Mouse (Mus musculus) cerebellum, postnatal 25 days (tissue): ENCODE measurements around the gene Ifna2.

Experiments
- DNase-seq, 2 experiments: peaks; one replicate each; pipeline ENCODE4 v3.0.0; 2021; ENCODE audit warnings: mixed read lengths in 2 of 2

Ifna2 gene

DNA sequence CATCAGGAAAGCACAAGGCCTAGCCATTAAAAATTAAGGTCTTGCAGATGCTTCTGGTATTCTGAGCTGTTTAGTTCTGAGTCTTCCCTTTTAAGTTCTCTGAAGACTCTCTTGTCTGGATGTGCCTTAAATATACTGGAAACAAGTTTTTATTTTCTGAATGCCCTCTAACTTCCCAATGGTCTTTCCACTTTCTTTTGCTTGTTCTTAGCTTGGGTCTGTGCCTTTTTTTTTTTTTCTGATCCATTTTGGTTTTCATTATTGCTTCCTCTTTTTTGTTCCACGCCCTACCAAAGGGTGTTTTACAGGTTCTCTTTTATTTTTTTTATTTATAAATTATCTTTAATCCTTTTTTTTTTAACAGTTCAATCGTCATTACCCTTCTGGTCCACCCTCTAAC, 39.4 kb downstream of the Ifna2 start, which contains the start of gene Ifna13:
Gene Ifna13 (minus strand): TSS at position 101 of the 400 bp plus-strand sequence.
- no peak for DNase-seq

DNA sequence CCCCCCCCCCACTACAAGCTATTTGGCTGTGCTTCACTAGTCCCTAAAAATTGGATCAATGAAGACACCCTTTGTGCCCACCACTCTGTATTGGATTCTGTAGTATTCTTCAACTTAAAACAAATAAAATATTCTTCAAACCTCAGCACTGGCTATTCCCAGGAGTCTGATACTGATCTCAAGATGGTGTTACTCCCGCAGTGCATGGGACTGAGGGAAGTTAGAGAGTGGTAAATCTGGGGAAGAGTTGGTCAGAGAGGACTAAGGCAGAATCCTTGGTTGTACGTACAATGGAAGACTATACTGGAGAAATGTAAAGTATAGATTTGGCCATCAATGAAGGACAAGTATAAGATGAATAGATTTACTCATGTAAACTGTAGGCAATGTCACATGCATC, 41.2 kb downstream of the Ifna2 start:
- no peak for DNase-seq

DNA sequence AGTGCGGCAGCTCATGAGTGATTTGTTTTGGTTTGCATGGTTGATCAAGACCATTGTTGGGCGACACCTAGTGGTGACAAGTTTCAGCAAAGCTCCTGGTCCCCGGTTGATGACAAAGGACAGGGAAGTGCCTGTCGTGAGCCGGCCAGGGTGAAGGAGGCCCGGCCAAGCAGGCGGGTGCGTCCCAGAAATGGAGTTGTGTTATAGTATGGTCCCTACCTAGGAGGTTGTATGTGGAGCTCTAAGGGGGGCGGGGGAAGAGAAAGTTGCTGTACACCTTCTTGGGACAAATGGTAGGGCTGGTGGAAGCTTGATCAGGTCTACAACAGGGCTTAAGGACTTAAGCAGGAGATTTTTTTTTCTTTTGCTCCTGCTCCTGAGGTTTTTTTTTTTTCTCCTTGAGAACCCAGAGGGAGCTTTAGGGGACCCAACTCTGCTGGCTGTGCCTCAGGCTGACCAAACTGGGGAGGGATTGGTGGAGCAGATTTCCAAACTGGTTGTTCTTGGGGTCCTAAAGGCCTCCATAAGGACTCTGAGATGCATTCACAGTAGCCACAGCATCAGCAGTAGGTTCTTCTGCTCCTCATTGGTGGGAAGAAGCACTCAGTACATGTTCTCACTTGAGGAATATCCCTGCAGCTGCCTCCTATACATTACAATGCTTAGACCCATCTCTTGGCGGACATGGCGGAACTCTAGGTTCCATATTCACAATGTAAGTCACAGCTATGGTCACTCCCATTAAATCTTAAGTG, 42.5 kb downstream of the Ifna2 start:
- peak; percentile 93 to 95 for DNase-seq

DNA sequence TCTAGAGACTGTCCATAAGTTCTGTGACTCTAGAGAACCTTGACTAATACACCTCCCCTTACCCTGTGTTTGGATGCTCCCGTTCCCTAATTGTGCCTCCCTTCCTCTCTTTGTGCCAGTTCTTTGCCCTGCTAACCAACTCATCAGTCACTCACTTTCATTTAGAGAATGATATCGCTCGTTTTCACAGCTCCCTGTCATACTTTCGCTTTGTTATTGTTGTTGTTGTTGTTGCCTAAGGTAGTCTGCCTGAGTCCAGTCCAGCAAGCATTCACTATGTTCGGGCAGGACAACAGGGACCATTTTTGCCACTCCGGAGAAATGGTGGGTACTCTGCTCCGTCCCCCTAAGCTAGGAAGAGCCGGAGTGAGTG, 43.0 kb downstream of the Ifna2 start:
- DNase-seq = no peak

DNA sequence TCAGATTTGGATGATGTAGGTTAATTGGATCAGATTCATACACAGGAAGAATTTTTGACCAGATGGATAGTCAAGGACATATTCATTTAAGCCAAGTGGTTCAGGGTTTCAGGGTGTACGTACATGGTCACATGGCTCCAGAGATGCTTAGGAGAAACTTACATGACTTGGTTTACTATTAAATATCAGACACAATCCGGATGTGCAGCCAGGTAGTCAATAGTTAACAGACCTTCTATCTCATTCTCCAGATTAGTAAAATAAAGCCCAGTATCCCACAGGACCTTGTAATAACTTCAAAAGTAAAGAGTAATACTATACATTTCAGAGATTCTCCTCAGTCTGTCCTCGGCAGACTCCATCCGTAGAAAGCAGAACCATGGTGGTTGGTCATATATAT, 49.4 kb downstream of the Ifna2 start, which contains the start of gene C87499:
Gene C87499 (minus strand): TSS at position 101 of the 400 bp plus-strand sequence.
- no peak for DNase-seq
